Mouse (Mus musculus) liver, embryonic 11.5 days (tissue): ENCODE data around the gene Fbxo42. TPM values are rescaled to one million over a fixed set of nuclear protein-coding genes. Genes with fewer than 3 reads are reported as not detected.
"Not testable (repeated sequence)": the region's sequence is repeated elsewhere in the genome, so short reads cannot be mapped to it uniquely, and the experiment has no call there.

Experiments
- ATAC-seq: fragments of 200-750 bp; cut with Nextera tagmentation; replicated peaks from 2 replicates; pipeline ENCODE4 v1.8.0; 2017; ENCODE audit warnings: moderate number of reproducible peaks, mild to moderate bottlenecking, moderate TSS enrichment, moderate library complexity; ENCODE audit not compliant: low FRiP score
- DNase-seq: peaks from one replicate; pipeline ENCODE4 v3.0.0-alpha.2; 2017; ENCODE audit warnings: low spot score
- H3K27ac ChIP-seq: fragments of 300-500 bp; sonication (generic); 2 replicates; pipeline ENCODE4 v1.5.1; 2014; ENCODE audit warnings: mild to moderate bottlenecking, low read depth, low read length, control low read depth
- H3K27me3 ChIP-seq: fragments of 300-500 bp; sonication (generic); replicated peaks from 2 replicates; pipeline ENCODE4 v1.6.1; 2014; ENCODE audit warnings: low read length, mixed read lengths; ENCODE audit not compliant: control insufficient read depth, insufficient read depth
- H3K36me3 ChIP-seq: fragments of 300-500 bp; sonication (generic); 2 replicates; pipeline ENCODE4 v1.6.1; 2014; ENCODE audit warnings: mild to moderate bottlenecking, low read length, moderate library complexity, mixed read lengths; ENCODE audit not compliant: control insufficient read depth, insufficient read depth
- H3K4me1 ChIP-seq: fragments of 300-500 bp; sonication (generic); replicated peaks from 2 replicates; pipeline ENCODE4 v1.6.1; 2014; ENCODE audit warnings: low read length, mixed read lengths; ENCODE audit not compliant: control insufficient read depth, insufficient read depth
- H3K4me2 ChIP-seq: fragments of 300-500 bp; sonication (generic); 2 replicates; pipeline ENCODE4 v1.6.1; 2014; ENCODE audit warnings: mild to moderate bottlenecking, control low read depth, moderate library complexity
- H3K4me3 ChIP-seq: fragments of 300-500 bp; sonication (generic); 2 replicates; pipeline ENCODE4 v1.5.1; 2014; ENCODE audit warnings: low read depth, low read length, control low read depth
- H3K9ac ChIP-seq: fragments of 300-500 bp; sonication (generic); 2 replicates; pipeline ENCODE4 v1.6.1; 2014; ENCODE audit warnings: low read depth, low read length, control low read depth
- H3K9me3 ChIP-seq: fragments of 300-500 bp; sonication (generic); 2 replicates; pipeline ENCODE4 v1.6.1; 2016; ENCODE audit warnings: low read length, inconsistent platforms, mixed read lengths; ENCODE audit not compliant: control insufficient read depth
- WGBS: fragments of 180-500 bp; shearing (Covaris S2); extraction: QIAGEN DNeasy Blood & Tissue Kit; methylation state at CpG from one replicate; pipeline ENCODE4 v1.1.7; 2014; 5-methylcytosine and 5-hydroxymethylcytosine counted together
- polyA plus RNA-seq: library from polyadenylated mRNA; unstranded; fragments of >200 nt; fragmentation: Nextera tagmentation; extraction: Ambion mirVana; gene quantifications from 2 replicates; pipeline ENCODE4 v1.2.1, GENCODE M21; 2014

Fbxo42 gene
- polyA plus RNA-seq, 1 experiment from 2014 or later = 26.0 TPM

GRCm38 (mm10) chr4:141139116-141139970 lies 8.4 kb upstream of the Fbxo42 start, which contains the start of gene Szrd1:
Gene Szrd1 (minus strand): TSS chr4:141139775.
- under 1% methylated on average over 56 of the region's 63 CpGs for WGBS
- H3K9ac ChIP-seq = peak within 1 kb of the TSS; percentile 88

GRCm38 (mm10) chr4:141140354-141140753 lies 7.4 kb upstream of the Fbxo42 start:
- WGBS = 90% methylated on average over 9 of the region's 9 CpGs
- peaks cover 22% of the 10 kb centered on the region for H3K4me1 ChIP-seq
- H3K4me2 ChIP-seq, ATAC-seq, H3K9me3 ChIP-seq, H3K36me3 ChIP-seq, H3K4me3 ChIP-seq, H3K9ac ChIP-seq, H3K27me3 ChIP-seq, H3K27ac ChIP-seq, DNase-seq: not testable (repeated sequence)

More at GRCm38 (mm10) chr4:141139116-141139970, 8.4 kb upstream of the Fbxo42 start, which contains the start of gene Szrd1:
- Histone ChIP-seq H3K27ac (peak within 1 kb of the TSS; percentile 54), H3K36me3 (0 out of 2 replicates have a peak, but pooled peaks cover 7% of the 10 kb centered on the region), H3K4me3 (peak within 1 kb of the TSS; percentile 81), H3K4me2 (peak within 1 kb of the TSS; percentile 78), H3K4me1 (peaks cover 32% of the 10 kb centered on the region), H3K27me3 (no peaks in the 10 kb centered on the region), H3K9me3 (no peaks in the 10 kb centered on the region)
- peak; percentile 99 for DNase-seq
- ATAC-seq = peak; percentile 96

DNA sequence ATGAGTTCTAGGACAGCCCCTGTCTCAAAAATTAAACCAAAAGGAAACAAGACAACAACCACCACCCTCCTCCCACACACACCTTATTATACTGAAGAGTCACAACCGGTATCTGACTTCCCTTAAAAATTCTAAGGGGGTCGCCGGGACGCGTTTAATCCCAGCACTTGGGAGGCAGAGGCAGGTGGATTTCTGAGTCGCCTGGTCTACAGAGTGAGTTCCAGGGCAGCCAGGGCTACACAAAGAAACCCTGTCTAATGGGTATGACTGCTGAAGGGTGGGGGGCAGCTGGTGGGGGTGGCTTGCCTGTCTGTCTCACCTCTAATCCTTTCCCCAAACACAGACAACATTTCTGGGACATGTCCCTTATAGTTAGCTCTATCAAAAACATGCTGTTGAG lies 6.7 kb upstream of the Fbxo42 start:
- no peak overlapping the region for H3K9ac ChIP-seq
- H3K9me3 ChIP-seq = no peaks in the 10 kb centered on the region
- ATAC-seq = no peak
- no peak for DNase-seq
- peaks cover 19% of the 10 kb centered on the region for H3K4me1 ChIP-seq
- H3K4me3 ChIP-seq = no peak overlapping the region
- no peaks in the 10 kb centered on the region for H3K27me3 ChIP-seq
- H3K36me3 ChIP-seq = 0 out of 2 replicates have a peak, but pooled peaks cover 4% of the 10 kb centered on the region
- 92% methylated on average over 6 of the region's 6 CpGs for WGBS
- H3K27ac ChIP-seq = no peak overlapping the region
- H3K4me2 ChIP-seq = no peak overlapping the region

GRCm38 (mm10) chr4:141142285-141142811 lies 5.4 kb upstream of the Fbxo42 start:
- peak overlapping the region; percentile 44 for H3K4me2 ChIP-seq
- DNase-seq (peak; percentile 66), ATAC-seq (no peak)
- no peaks in the 10 kb centered on the region for H3K9me3 ChIP-seq
- 30% methylated on average over 9 of the region's 9 CpGs for WGBS
- H3K9ac ChIP-seq = no peak overlapping the region
- no peaks in the 10 kb centered on the region for H3K36me3 ChIP-seq
- H3K27me3 ChIP-seq = no peaks in the 10 kb centered on the region
- H3K4me1 ChIP-seq = peaks cover 16% of the 10 kb centered on the region
- H3K4me3 ChIP-seq = no peak overlapping the region
- H3K27ac ChIP-seq = no peak overlapping the region

DNA sequence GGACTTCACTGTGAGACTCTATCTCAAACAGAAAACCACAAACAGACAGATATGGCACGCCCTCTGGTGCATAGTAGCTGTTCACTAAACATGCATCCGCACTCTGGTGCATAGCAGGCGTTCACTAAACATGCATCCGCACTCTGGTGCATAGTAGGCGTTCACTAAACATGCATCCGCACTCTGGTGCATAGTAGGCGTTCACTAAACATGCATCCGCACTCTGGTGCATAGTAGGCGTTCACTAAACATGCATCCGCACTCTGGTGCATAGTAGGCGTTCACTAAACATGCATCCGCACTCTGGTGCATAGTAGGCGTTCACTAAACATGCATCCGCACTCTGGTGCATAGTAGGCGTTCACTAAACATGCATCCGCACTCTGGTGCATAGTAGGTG lies 2.6 kb upstream of the Fbxo42 start:
- not testable (repeated sequence) for H3K4me3 ChIP-seq, H3K4me2 ChIP-seq, H3K36me3 ChIP-seq, H3K27me3 ChIP-seq, DNase-seq, H3K9ac ChIP-seq, H3K9me3 ChIP-seq, ATAC-seq, H3K27ac ChIP-seq
- WGBS = 72% methylated on average over 9 of the region's 16 CpGs
- peaks cover 23% of the 10 kb centered on the region for H3K4me1 ChIP-seq

GRCm38 (mm10) chr4:141146491-141147033 lies 1.2 kb upstream of the Fbxo42 start:
- Histone ChIP-seq H3K9ac (no peak overlapping the region), H3K27me3 (no peaks in the 10 kb centered on the region), H3K27ac (no peak overlapping the region; the same call in 1 of the 2 replicates), H3K4me1 (peaks cover 23% of the 10 kb centered on the region), H3K4me2 (peak overlapping the region; percentile 93), H3K4me3 (no peak overlapping the region), H3K9me3 (no peaks in the 10 kb centered on the region), H3K36me3 (no peaks in the 10 kb centered on the region)
- WGBS = 89% methylated on average over 6 of the region's 6 CpGs
- ATAC-seq (no peak), DNase-seq (no peak)

- no peaks in the 10 kb centered on the region for H3K9me3 ChIP-seq
- ATAC-seq (peak; percentile 70), DNase-seq (peak; percentile 67)
- peak overlapping the region; percentile 93 for H3K4me2 ChIP-seq
- H3K27me3 ChIP-seq = no peaks in the 10 kb centered on the region
- H3K4me3 ChIP-seq = peak overlapping the region; percentile 100
- H3K4me1 ChIP-seq = peaks cover 23% of the 10 kb centered on the region
- WGBS = under 1% methylated on average over 65 of the region's 66 CpGs
- H3K27ac ChIP-seq = peak overlapping the region; percentile 83
- H3K9ac ChIP-seq = peak overlapping the region; percentile 98
- H3K36me3 ChIP-seq = no peaks in the 10 kb centered on the region
Measured at GRCm38 (mm10) chr4:141148009-141148801, 492 bp downstream of the Fbxo42 start.

- 36% methylated on average over 7 of the region's 7 CpGs for WGBS
- H3K4me1 ChIP-seq = peaks cover 23% of the 10 kb centered on the region
- H3K4me2 ChIP-seq = peak overlapping the region; percentile 93
- no peaks in the 10 kb centered on the region for H3K27me3 ChIP-seq
- peak overlapping the region; percentile 100 for H3K4me3 ChIP-seq
- DNase-seq (no peak), ATAC-seq (no peak)
- H3K36me3 ChIP-seq = no peaks in the 10 kb centered on the region
- H3K9ac ChIP-seq = peak overlapping the region; percentile 98
- no peaks in the 10 kb centered on the region for H3K9me3 ChIP-seq
- no peak overlapping the region for H3K27ac ChIP-seq
Measured at GRCm38 (mm10) chr4:141149116-141149515, 1.4 kb downstream of the Fbxo42 start.
